Mouse (Mus musculus): ENCODE data around the gene Cops2. TPM values are rescaled to one million over a fixed set of nuclear protein-coding genes. Genes with fewer than 3 reads are reported as not detected.

The Cops2 gene
- polyA plus RNA-seq, 1 experiment from 2014 or later: 84.1 TPM

- no peaks in the 10 kb centered on the region for H3K4me1 ChIP-seq (ENCODE audit: control insufficient read depth, insufficient read depth, low read length)
- no peak overlapping the region for H3K27ac ChIP-seq (ENCODE audit: low read depth, low read length)
- no peak overlapping the region for H3K4me3 ChIP-seq (ENCODE audit: low read depth, low read length)
- 78% methylated on average over 4 of the region's 4 CpGs for WGBS (ENCODE audit: insufficient replicate concordance)
- H3K9me3 ChIP-seq (replicated peaks; ENCODE audit: control insufficient read depth, low read length): no peaks in the 10 kb centered on the region
- no peak for ATAC-seq (replicated peaks; ENCODE audit: insufficient number of reproducible peaks, low FRiP score, low TSS enrichment)
- no peaks in the 10 kb centered on the region for H3K36me3 ChIP-seq (ENCODE audit: control insufficient read depth, insufficient read depth, low read length)
- no peak overlapping the region for H3K9ac ChIP-seq (ENCODE audit: low read depth, low read length)
- no peaks in the 10 kb centered on the region for H3K27me3 ChIP-seq (ENCODE audit: control insufficient read depth, insufficient read depth, low read length)
- H3K4me2 ChIP-seq: no peak overlapping the region
Observed at GRCm38 (mm10) chr2:125885891-125886576, 27.1 kb upstream of the Cops2 start.

- Histone ChIP-seq H3K27ac (ENCODE audit: low read depth, low read length) (no peak overlapping the region), H3K9me3 (replicated peaks; ENCODE audit: control insufficient read depth, low read length) (no peaks in the 10 kb centered on the region), H3K4me3 (ENCODE audit: low read depth, low read length) (no peak overlapping the region), H3K27me3 (ENCODE audit: control insufficient read depth, insufficient read depth, low read length) (no peaks in the 10 kb centered on the region), H3K4me2 (no peak overlapping the region), H3K36me3 (ENCODE audit: control insufficient read depth, insufficient read depth, low read length) (no peaks in the 10 kb centered on the region), H3K4me1 (ENCODE audit: control insufficient read depth, insufficient read depth, low read length) (peaks cover 3% of the 10 kb centered on the region), H3K9ac (ENCODE audit: low read depth, low read length) (no peak overlapping the region)
- ATAC-seq (replicated peaks; ENCODE audit: insufficient number of reproducible peaks, low FRiP score, low TSS enrichment): no peak
- WGBS (ENCODE audit: insufficient replicate concordance): 83% methylated on average over 3 of the region's 3 CpGs
Observed at GRCm38 (mm10) chr2:125870159-125870558, 11.2 kb upstream of the Cops2 start.

GRCm38 (mm10) chr2:125868301-125868700 is 9.4 kb upstream of the Cops2 start:
- no peaks in the 10 kb centered on the region for H3K36me3 ChIP-seq (ENCODE audit: control insufficient read depth, insufficient read depth, low read length)
- WGBS (ENCODE audit: insufficient replicate concordance): 80% methylated on average over 3 of the region's 3 CpGs

GRCm38 (mm10) chr2:125866058-125866740 is 7.3 kb upstream of the Cops2 start:
- Histone ChIP-seq H3K36me3 (ENCODE audit: control insufficient read depth, insufficient read depth, low read length) (no peaks in the 10 kb centered on the region), H3K4me2 (peak overlapping the region; percentile 78), H3K4me3 (ENCODE audit: low read depth, low read length) (peak overlapping the region; percentile 67), H3K9me3 (replicated peaks; ENCODE audit: control insufficient read depth, low read length) (no peaks in the 10 kb centered on the region), H3K27ac (ENCODE audit: low read depth, low read length) (peak overlapping the region; percentile 3; the same call in 1 of the 2 replicates), H3K27me3 (ENCODE audit: control insufficient read depth, insufficient read depth, low read length) (no peaks in the 10 kb centered on the region), H3K9ac (ENCODE audit: low read depth, low read length) (peak overlapping the region; percentile 80), H3K4me1 (ENCODE audit: control insufficient read depth, insufficient read depth, low read length) (peaks cover 3% of the 10 kb centered on the region)
- WGBS (ENCODE audit: insufficient replicate concordance): 5% methylated on average over 23 of the region's 23 CpGs
- peak; percentile 77 for ATAC-seq (replicated peaks; ENCODE audit: insufficient number of reproducible peaks, low FRiP score, low TSS enrichment)

More at GRCm38 (mm10) chr2:125868301-125868700, 9.4 kb upstream of the Cops2 start:
- Histone ChIP-seq H3K4me2 (no peak overlapping the region), H3K27ac (ENCODE audit: low read depth, low read length) (no peak overlapping the region), H3K4me1 (ENCODE audit: control insufficient read depth, insufficient read depth, low read length) (peaks cover 3% of the 10 kb centered on the region), H3K9me3 (replicated peaks; ENCODE audit: control insufficient read depth, low read length) (no peaks in the 10 kb centered on the region), H3K27me3 (ENCODE audit: control insufficient read depth, insufficient read depth, low read length) (no peaks in the 10 kb centered on the region), H3K9ac (ENCODE audit: low read depth, low read length) (no peak overlapping the region), H3K4me3 (ENCODE audit: low read depth, low read length) (no peak overlapping the region)
- ATAC-seq (replicated peaks; ENCODE audit: insufficient number of reproducible peaks, low FRiP score, low TSS enrichment): no peak

GRCm38 (mm10) chr2:125865585-125865984 is 6.6 kb upstream of the Cops2 start:
- peak overlapping the region; percentile 80; the same call in 1 of the 2 replicates for H3K9ac ChIP-seq (ENCODE audit: low read depth, low read length)
- H3K36me3 ChIP-seq (ENCODE audit: control insufficient read depth, insufficient read depth, low read length): no peaks in the 10 kb centered on the region
- H3K9me3 ChIP-seq (replicated peaks; ENCODE audit: control insufficient read depth, low read length): no peaks in the 10 kb centered on the region
- H3K4me2 ChIP-seq: peak overlapping the region; percentile 78
- peaks cover 3% of the 10 kb centered on the region for H3K4me1 ChIP-seq (ENCODE audit: control insufficient read depth, insufficient read depth, low read length)
- ATAC-seq (replicated peaks; ENCODE audit: insufficient number of reproducible peaks, low FRiP score, low TSS enrichment): no peak
- H3K27ac ChIP-seq (ENCODE audit: low read depth, low read length): no peak overlapping the region
- peak overlapping the region; percentile 67; the same call in 1 of the 2 replicates for H3K4me3 ChIP-seq (ENCODE audit: low read depth, low read length)
- no peaks in the 10 kb centered on the region for H3K27me3 ChIP-seq (ENCODE audit: control insufficient read depth, insufficient read depth, low read length)

GRCm38 (mm10) chr2:125864551-125864950 is 5.6 kb upstream of the Cops2 start:
- no peaks in the 10 kb centered on the region for H3K9me3 ChIP-seq (replicated peaks; ENCODE audit: control insufficient read depth, low read length)
- no peak overlapping the region for H3K9ac ChIP-seq (ENCODE audit: low read depth, low read length)
- no peaks in the 10 kb centered on the region for H3K27me3 ChIP-seq (ENCODE audit: control insufficient read depth, insufficient read depth, low read length)
- 83% methylated on average over 1 of the region's 1 CpGs for WGBS (ENCODE audit: insufficient replicate concordance)
- H3K36me3 ChIP-seq (ENCODE audit: control insufficient read depth, insufficient read depth, low read length): no peaks in the 10 kb centered on the region
- no peak overlapping the region for H3K4me2 ChIP-seq
- H3K4me1 ChIP-seq (ENCODE audit: control insufficient read depth, insufficient read depth, low read length): peaks cover 3% of the 10 kb centered on the region
- no peak overlapping the region for H3K27ac ChIP-seq (ENCODE audit: low read depth, low read length)
- no peak for ATAC-seq (replicated peaks; ENCODE audit: insufficient number of reproducible peaks, low FRiP score, low TSS enrichment)
- H3K4me3 ChIP-seq (ENCODE audit: low read depth, low read length): no peak overlapping the region

- Histone ChIP-seq H3K27ac (ENCODE audit: low read depth, low read length) (no peak overlapping the region), H3K4me1 (ENCODE audit: control insufficient read depth, insufficient read depth, low read length) (peaks cover 3% of the 10 kb centered on the region), H3K9ac (ENCODE audit: low read depth, low read length) (no peak overlapping the region), H3K4me3 (ENCODE audit: low read depth, low read length) (no peak overlapping the region), H3K27me3 (ENCODE audit: control insufficient read depth, insufficient read depth, low read length) (no peaks in the 10 kb centered on the region), H3K4me2 (no peak overlapping the region), H3K9me3 (replicated peaks; ENCODE audit: control insufficient read depth, low read length) (no peaks in the 10 kb centered on the region), H3K36me3 (ENCODE audit: control insufficient read depth, insufficient read depth, low read length) (no peaks in the 10 kb centered on the region)
- ATAC-seq (replicated peaks; ENCODE audit: insufficient number of reproducible peaks, low FRiP score, low TSS enrichment): no peak
- 65% methylated on average over 3 of the region's 3 CpGs for WGBS (ENCODE audit: insufficient replicate concordance)
Observed at GRCm38 (mm10) chr2:125863799-125864198, 4.9 kb upstream of the Cops2 start.

GRCm38 (mm10) chr2:125857707-125858106 is 1.2 kb downstream of the Cops2 start:
- H3K27me3 ChIP-seq (ENCODE audit: control insufficient read depth, insufficient read depth, low read length): no peaks in the 10 kb centered on the region
- peak overlapping the region; percentile 80 for H3K4me2 ChIP-seq
- no peaks in the 10 kb centered on the region for H3K36me3 ChIP-seq (ENCODE audit: control insufficient read depth, insufficient read depth, low read length)
- no peaks in the 10 kb centered on the region for H3K9me3 ChIP-seq (replicated peaks; ENCODE audit: control insufficient read depth, low read length)
- WGBS (ENCODE audit: insufficient replicate concordance): 33% methylated on average over 3 of the region's 3 CpGs
- H3K9ac ChIP-seq (ENCODE audit: low read depth, low read length): no peak overlapping the region
- H3K4me3 ChIP-seq (ENCODE audit: low read depth, low read length): peak overlapping the region; percentile 99
- H3K27ac ChIP-seq (ENCODE audit: low read depth, low read length): no peak overlapping the region
- no peaks in the 10 kb centered on the region for H3K4me1 ChIP-seq (ENCODE audit: control insufficient read depth, insufficient read depth, low read length)
- ATAC-seq (replicated peaks; ENCODE audit: insufficient number of reproducible peaks, low FRiP score, low TSS enrichment): no peak

Data from heart, embryonic 11.5 days (tissue).